In the genomic region with DNA sequence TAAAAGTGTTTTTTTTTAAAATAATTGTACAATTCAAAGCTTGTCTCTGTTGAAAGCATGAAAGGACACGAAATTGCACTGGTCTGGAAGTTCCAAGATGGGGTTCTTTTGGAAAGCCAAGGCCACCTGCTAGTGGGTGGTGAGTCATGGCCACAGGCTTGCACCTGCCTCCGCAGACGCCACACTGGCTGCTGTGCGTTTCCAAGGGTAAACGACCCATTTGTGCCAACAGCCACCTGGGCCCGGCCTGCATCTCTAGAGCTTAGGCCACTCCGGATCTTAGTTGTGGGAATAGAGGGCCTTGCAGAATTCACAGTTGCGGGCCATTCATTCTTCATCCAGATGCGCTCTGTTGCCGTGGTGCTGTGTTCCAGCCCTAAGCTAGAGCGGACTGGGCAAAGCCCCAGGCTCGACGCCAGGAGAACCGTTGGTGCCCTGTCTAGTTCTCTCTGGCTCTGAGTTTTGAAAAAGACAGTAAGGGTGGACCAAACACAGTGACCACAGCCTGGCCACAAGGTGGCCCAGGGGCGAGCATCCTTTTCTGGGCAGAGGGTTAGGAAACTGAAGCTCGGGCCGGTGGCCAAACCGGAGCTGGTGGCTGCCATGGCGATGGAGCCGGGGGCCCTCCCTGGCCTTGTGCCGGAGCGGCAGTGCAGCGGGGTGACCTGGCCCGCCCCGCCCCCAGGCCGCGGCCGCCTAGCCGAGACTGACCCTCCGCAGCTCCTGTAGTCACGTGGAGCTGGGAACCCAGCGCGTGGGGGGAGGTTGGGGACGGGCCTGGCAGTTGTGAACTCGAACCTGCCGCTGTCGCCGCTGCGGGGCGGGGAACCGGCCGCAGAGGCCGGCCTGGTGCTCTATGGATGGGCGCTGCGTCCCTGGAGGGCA, we compare ENCODE assay signal across 8 mouse cellular contexts. TPM values are rescaled to one million over a fixed set of nuclear protein-coding genes. Genes with fewer than 3 reads are reported as not detected.
DNase-seq lines count a peak whose midpoint lies in the region; ATAC-seq and TF ChIP-seq lines count a peak whose summit lies in the region.

Gene Repin1 (plus strand): TSS at position 726 of the 885 bp plus-strand sequence.
Gene Gm44965 (plus strand): TSS at position 784 of the 885 bp plus-strand sequence.

- 0 out of 2 replicates have a peak, but pooled peaks have one; percentile 61 for TF ChIP-seq POLR2A in brain, embryonic 14.5 days (IDR thresholded peaks at IDR 0.05; ENCODE audit: borderline replicate concordance, extremely low read depth, insufficient read depth, insufficient read length, poor library complexity, severe bottlenecking)
- TF ChIP-seq POLR2A in myocyte (IDR thresholded peaks at IDR 0.05; ENCODE audit: insufficient read length, low read depth): peak; percentile 79

- TF ChIP-seq CTCF in brain, embryonic 14.5 days (IDR thresholded peaks at IDR 0.05; ENCODE audit: borderline replicate concordance, extremely low read depth, insufficient read depth, insufficient read length): peak; percentile 45; the same call in 1 of the 2 replicates

- peak within 1 kb of the TSS; percentile 93 for H3K9ac ChIP-seq in forebrain, embryonic 11.5 days (ENCODE audit: low read length)
- H3K9ac ChIP-seq in heart, embryonic 15.5 days: peak within 1 kb of the TSS; percentile 78
- peak within 1 kb of the TSS; percentile 77 for H3K9ac ChIP-seq in liver, embryonic 12.5 days

- peaks cover 11% of the 10 kb centered on the region for H3K9me3 ChIP-seq in forebrain, embryonic 11.5 days (ENCODE audit: control insufficient read depth, low read length)
- H3K9me3 ChIP-seq in heart, embryonic 15.5 days (replicated peaks): peaks cover 3% of the 10 kb centered on the region; the same call in 1 of the 2 replicates
- H3K9me3 ChIP-seq in liver, embryonic 12.5 days (replicated peaks): peaks cover 7% of the 10 kb centered on the region; the same call in 1 of the 2 replicates

- peak; percentile 76 to 77 for DNase-seq in B cell, adult 2 months
- DNase-seq in brain, embryonic 14.5 days (ENCODE audit: low read depth): peak; percentile 96
- peak; percentile 96 for DNase-seq in forebrain, embryonic 11.5 days (ENCODE audit: low spot score)
- DNase-seq in kidney, postnatal 14 days: peak; percentile 97
- peak; percentile 73 to 75 for DNase-seq in spleen, postnatal 36 days (ENCODE audit: low spot score in 2 of 2)

- H3K27me3 ChIP-seq in forebrain, embryonic 11.5 days (ENCODE audit: control insufficient read depth, insufficient read depth, low read length): no peaks in the 10 kb centered on the region
- no peaks in the 10 kb centered on the region for H3K27me3 ChIP-seq in heart, embryonic 15.5 days
- no peaks in the 10 kb centered on the region for H3K27me3 ChIP-seq in liver, embryonic 12.5 days (replicated peaks)
- no peaks in the 10 kb centered on the region for H3K27me3 ChIP-seq in myocyte (ENCODE audit: control insufficient read depth, insufficient read depth, insufficient read length)

- 4% methylated on average over 45 of the region's 45 CpGs for WGBS in forebrain, embryonic 11.5 days
- WGBS in heart, embryonic 15.5 days: 7% methylated on average over 45 of the region's 45 CpGs
- whole genome bisulfite sequencing in liver, embryonic 12.5 days (ENCODE audit: insufficient replicate concordance): 10% methylated on average over 45 of the region's 45 CpGs

- H3K79me2 ChIP-seq in myocyte (ENCODE audit: control insufficient read depth, insufficient read depth): peaks cover 18% of the 10 kb centered on the region

- peaks cover 24% of the 10 kb centered on the region for H3K36me3 ChIP-seq in forebrain, embryonic 11.5 days (ENCODE audit: control insufficient read depth, insufficient read depth, low read length)
- peaks cover 29% of the 10 kb centered on the region for H3K36me3 ChIP-seq in heart, embryonic 15.5 days
- H3K36me3 ChIP-seq in liver, embryonic 12.5 days: peaks cover 29% of the 10 kb centered on the region
- H3K36me3 ChIP-seq in myocyte (ENCODE audit: control insufficient read depth, insufficient read depth): peaks cover 9% of the 10 kb centered on the region

- peak; percentile 93 for ATAC-seq in forebrain, embryonic 11.5 days (replicated peaks; ENCODE audit: low FRiP score)
- ATAC-seq in heart, embryonic 15.5 days (replicated peaks; ENCODE audit: insufficient number of reproducible peaks, insufficient read depth, low FRiP score, low read depth): peak; percentile 92
- peak; percentile 77 for ATAC-seq in liver, embryonic 12.5 days

- peak within 1 kb of the TSS; percentile 84 for H3K4me3 ChIP-seq in forebrain, embryonic 11.5 days (ENCODE audit: low read depth, low read length)
- H3K4me3 ChIP-seq in heart, embryonic 15.5 days: peak within 1 kb of the TSS; percentile 77
- peak within 1 kb of the TSS; percentile 68 for H3K4me3 ChIP-seq in liver, embryonic 12.5 days
- peak within 1 kb of the TSS; percentile 61 for H3K4me3 ChIP-seq in myocyte

- peak within 1 kb of the TSS; percentile 69 for H3ac ChIP-seq in myocyte (ENCODE audit: control insufficient read depth, insufficient read length)

- H3K4me2 ChIP-seq in forebrain, embryonic 11.5 days (ENCODE audit: low read depth, low read length, severe bottlenecking): peak within 1 kb of the TSS; percentile 65
- H3K4me2 ChIP-seq in heart, embryonic 15.5 days: peak within 1 kb of the TSS; percentile 64
- H3K4me2 ChIP-seq in liver, embryonic 12.5 days: peak within 1 kb of the TSS; percentile 85
- H3K4me2 ChIP-seq in myocyte (ENCODE audit: low read depth): peak within 1 kb of the TSS; percentile 81

- H3K27ac ChIP-seq in forebrain, embryonic 11.5 days (ENCODE audit: low read depth, low read length): peak within 1 kb of the TSS; percentile 82
- peak within 1 kb of the TSS; percentile 92 for H3K27ac ChIP-seq in heart, embryonic 15.5 days
- H3K27ac ChIP-seq in liver, embryonic 12.5 days: peak within 1 kb of the TSS; percentile 67

- peaks cover 6% of the 10 kb centered on the region; the same call in 1 of the 2 replicates for H3K4me1 ChIP-seq in forebrain, embryonic 11.5 days (replicated peaks; ENCODE audit: control insufficient read depth, insufficient read depth, low read length)
- H3K4me1 ChIP-seq in heart, embryonic 15.5 days (replicated peaks): peaks cover 32% of the 10 kb centered on the region
- H3K4me1 ChIP-seq in liver, embryonic 12.5 days: peaks cover 25% of the 10 kb centered on the region

TF ChIP-seq in myocyte, 11 proteins besides CTCF, POLR2A, EP300 and RAD21:
- no peak for TF ChIP-seq REST (IDR thresholded peaks at IDR 0.05; ENCODE audit: insufficient read depth, insufficient read length)
- no peak for TF ChIP-seq CEBPB (IDR thresholded peaks at IDR 0.05; ENCODE audit: insufficient read depth, poor library complexity, severe bottlenecking)
- peak; percentile 52 for TF ChIP-seq TCF12 (IDR thresholded peaks at IDR 0.05; ENCODE audit: insufficient read depth, poor library complexity, severe bottlenecking)
- TF ChIP-seq E2F4 (IDR thresholded peaks at IDR 0.05; ENCODE audit: insufficient read depth): no peak
- TF ChIP-seq MYOD1 (IDR thresholded peaks at IDR 0.05; ENCODE audit: control insufficient read depth in 1 of 3, insufficient read length in 2 of 3, low read depth in 2 of 3): peak in 2 of 3 experiments; percentile 96 to 97
- peak; percentile 64 for TF ChIP-seq TCF3 (IDR thresholded peaks at IDR 0.05; ENCODE audit: insufficient read length, low read depth)
- peak; percentile 26 to 96 (median 94) for TF ChIP-seq MYOG (IDR thresholded peaks at IDR 0.05; ENCODE audit: control insufficient read depth in 1 of 3, insufficient read depth in 1 of 3, insufficient read length in 2 of 3, low read depth in 2 of 3)
- TF ChIP-seq USF1 (IDR thresholded peaks at IDR 0.05; ENCODE audit: low read depth): peak; percentile 71
- TF ChIP-seq POLR2AphosphoS2 (IDR thresholded peaks at IDR 0.05; ENCODE audit: insufficient read length, low read depth): peak; percentile 57

RNA-seq across cellular contexts. Expression of gene Repin1, which starts in this region (rescaled TPM):
- polyA plus RNA-seq in brain, embryonic 14.5 days (2012; rRNA removed): 60.0 and 69.2 TPM in 2 replicates
- 50.2 and 50.6 TPM in 2 replicates for polyA plus RNA-seq in forebrain, embryonic 11.5 days (2014; fragmentation: Nextera tagmentation; extraction: Ambion mirVana)
- polyA plus RNA-seq in heart, embryonic 15.5 days (2015; fragmentation: Nextera tagmentation; extraction: Ambion mirVana): 23.4 and 28.1 TPM in 2 replicates
- 11.8 and 13.2 TPM in 2 replicates for polyA plus RNA-seq in liver, embryonic 12.5 days (2016; fragmentation: Nextera tagmentation; extraction: Ambion mirVana)
- polyA plus RNA-seq in myocyte (2012; fragmentation: generic; extraction: Trizol): 15.3 TPM

RNA-seq across cellular contexts. Expression of gene Gm44965, which starts in this region (rescaled TPM):
- not detected in 2 replicates for polyA plus RNA-seq in brain, embryonic 14.5 days (2012; rRNA removed)
- 0.67 TPM in 1 of 2 replicates, not detected in the other for polyA plus RNA-seq in forebrain, embryonic 11.5 days (2014; fragmentation: Nextera tagmentation; extraction: Ambion mirVana)
- not detected in 2 replicates for polyA plus RNA-seq in heart, embryonic 15.5 days (2015; fragmentation: Nextera tagmentation; extraction: Ambion mirVana)
- not detected in 2 replicates for polyA plus RNA-seq in liver, embryonic 12.5 days (2016; fragmentation: Nextera tagmentation; extraction: Ambion mirVana)
- polyA plus RNA-seq in myocyte (2012; fragmentation: generic; extraction: Trizol): 1.5 TPM

Comparison
In these comparisons a context has a peak if more than half of its experiments do, and no peak if none do; other contexts are left out.
1. Peak in every context shown above with its lines: DNase-seq, ATAC-seq, H3K4me3 ChIP-seq and H3K27ac ChIP-seq.